Mouse (Mus musculus) liver, adult 2 months (tissue): ENCODE data around the gene Dlgap1.
A peak's percentile ranks its signal among the peaks of the same experiment; 100 is the strongest.

Source experiments
- CTCF ChIP-seq: fragments of 200-500 bp; IDR thresholded peaks from 2 replicates; pipeline ENCODE4 v1.5.1; 2011; ENCODE audit warnings: low read depth, low read length, control low read depth
- POLR2A ChIP-seq: fragments of 200-500 bp; IDR thresholded peaks from 2 replicates; pipeline ENCODE4 v1.6.1; 2011; ENCODE audit warnings: low read length, control low read depth; ENCODE audit not compliant: insufficient read depth; ENCODE audit errors: extremely low read depth

- peak; percentile 49; the same call in 1 of the 2 replicates for TF ChIP-seq CTCF
- TF ChIP-seq POLR2A = no peak
Measured at GRCm38 (mm10) chr17:70430452-70430787, 461.5 kb downstream of the Dlgap1 start.
